Mouse (Mus musculus) C2C12 (cell line): ENCODE data around the gene Ccnl1. TPM values are rescaled to one million over a fixed set of nuclear protein-coding genes. Genes with fewer than 3 reads are reported as not detected.

Source experiments
- H3K27me3 ChIP-seq: one replicate; pipeline ENCODE4 v1.6.1; 2011; ENCODE audit not compliant: control insufficient read depth, insufficient read depth, insufficient read length
- H3K36me3 ChIP-seq: one replicate; pipeline ENCODE4 v1.6.1; 2011; ENCODE audit not compliant: control insufficient read depth, insufficient read depth
- H3K4me3 ChIP-seq: one replicate; pipeline ENCODE4 v1.5.1; 2011; ENCODE audit warnings: mild to moderate bottlenecking, control low read depth; ENCODE audit not compliant: poor library complexity, insufficient read depth, severe bottlenecking
- H3K79me2 ChIP-seq: one replicate; pipeline ENCODE4 v1.6.1; 2011; ENCODE audit not compliant: control insufficient read depth, insufficient read depth
- H3K79me3 ChIP-seq: one replicate; pipeline ENCODE4 v1.6.1; 2011; ENCODE audit warnings: low read depth, control low read depth
- H3ac ChIP-seq: one replicate; pipeline ENCODE3; 2011; ENCODE audit warnings: low read depth; ENCODE audit not compliant: control insufficient read depth, insufficient read length
- CEBPB ChIP-seq: IDR thresholded peaks from one replicate; pipeline ENCODE4 v1.6.1; 2011; ENCODE audit warnings: low read depth, mild to moderate bottlenecking, control low read depth, moderate library complexity
- CTCF ChIP-seq: IDR thresholded peaks from one replicate; pipeline ENCODE4 v1.5.1; 2011; ENCODE audit not compliant: control insufficient read depth, insufficient read depth, insufficient read length
- FOSL1 ChIP-seq: IDR thresholded peaks from one replicate; pipeline ENCODE4 v1.8.0; 2011; ENCODE audit warnings: mild to moderate bottlenecking, low read length; ENCODE audit not compliant: poor library complexity, insufficient read depth, severe bottlenecking
- MAX ChIP-seq: IDR thresholded peaks from one replicate; pipeline ENCODE4 v1.6.1; 2011; ENCODE audit warnings: mild to moderate bottlenecking, control low read depth
- MYOD1 ChIP-seq: IDR thresholded peaks from one replicate; pipeline ENCODE4 v1.6.1; 2011; ENCODE audit warnings: low read depth; ENCODE audit not compliant: control insufficient read depth, insufficient read length
- MYOG ChIP-seq: IDR thresholded peaks from one replicate; pipeline ENCODE4 v1.6.1; 2011; ENCODE audit not compliant: control insufficient read depth, insufficient read length; ENCODE audit errors: extremely low read depth
- USF1 ChIP-seq: IDR thresholded peaks from one replicate; pipeline ENCODE4 v1.6.1; 2011; ENCODE audit warnings: low read depth, mild to moderate bottlenecking, control low read depth, moderate library complexity
- polyA plus RNA-seq: library from polyadenylated mRNA; unstranded; fragments of >200 nt; fragmentation: generic; extraction: Trizol; gene quantifications from one replicate; pipeline ENCODE4 v1.2.1, GENCODE M21; 2012; ENCODE audit warnings: missing spikeins

Gene Ccnl1
- polyA plus RNA-seq, 1 experiment = 12.5 TPM

DNA sequence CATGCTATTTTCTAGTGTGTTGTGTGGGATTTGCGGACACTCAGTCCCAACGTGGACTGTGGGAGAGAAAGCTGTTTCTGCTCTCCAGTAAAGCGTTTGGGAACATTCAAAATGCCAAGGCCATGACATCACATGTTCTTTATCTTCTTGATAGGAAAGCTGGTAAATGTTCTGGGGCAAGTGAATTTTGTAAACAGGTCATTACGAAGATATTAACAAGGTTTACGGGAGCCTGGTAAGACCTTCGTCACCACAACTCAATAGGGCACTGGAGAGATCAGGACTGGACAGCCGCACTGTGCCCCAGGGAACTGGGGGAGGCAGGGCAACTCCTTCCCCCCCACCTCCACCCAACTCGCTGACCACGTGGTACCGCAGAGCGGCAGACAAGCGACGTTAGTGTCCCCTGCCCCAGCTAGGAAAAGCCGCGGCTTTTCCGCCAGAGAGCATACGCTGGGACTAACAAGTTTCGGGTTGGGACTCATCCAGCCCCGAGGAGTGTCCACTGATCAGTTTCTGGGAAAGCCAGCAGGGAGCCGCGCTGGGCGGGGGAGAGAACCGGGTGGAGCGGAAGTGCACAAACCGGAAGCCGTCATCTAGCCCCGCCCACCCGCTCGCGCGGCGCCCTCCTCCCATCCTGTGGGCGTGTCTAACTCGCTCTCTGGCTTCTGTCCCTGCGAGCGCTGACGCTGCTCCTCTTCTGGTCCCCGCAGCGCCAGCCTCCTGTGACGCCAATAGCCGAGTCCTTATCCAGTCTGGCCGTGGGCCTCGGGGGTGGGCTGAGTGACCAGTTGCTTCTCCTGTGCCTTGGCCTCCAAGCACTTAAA, 16.4 kb upstream of the Ccnl1 start:
- Histone ChIP-seq H3K79me3 (no peaks in the 10 kb centered on the region), H3K36me3 (no peaks in the 10 kb centered on the region), H3ac (peak overlapping the region; percentile 76), H3K79me2 (no peaks in the 10 kb centered on the region), H3K4me3 (peak overlapping the region; percentile 32), H3K27me3 (no peaks in the 10 kb centered on the region)
- TF ChIP-seq USF1 (peak; percentile 82), MAX (peak; percentile 96), CEBPB (no peak)

DNA sequence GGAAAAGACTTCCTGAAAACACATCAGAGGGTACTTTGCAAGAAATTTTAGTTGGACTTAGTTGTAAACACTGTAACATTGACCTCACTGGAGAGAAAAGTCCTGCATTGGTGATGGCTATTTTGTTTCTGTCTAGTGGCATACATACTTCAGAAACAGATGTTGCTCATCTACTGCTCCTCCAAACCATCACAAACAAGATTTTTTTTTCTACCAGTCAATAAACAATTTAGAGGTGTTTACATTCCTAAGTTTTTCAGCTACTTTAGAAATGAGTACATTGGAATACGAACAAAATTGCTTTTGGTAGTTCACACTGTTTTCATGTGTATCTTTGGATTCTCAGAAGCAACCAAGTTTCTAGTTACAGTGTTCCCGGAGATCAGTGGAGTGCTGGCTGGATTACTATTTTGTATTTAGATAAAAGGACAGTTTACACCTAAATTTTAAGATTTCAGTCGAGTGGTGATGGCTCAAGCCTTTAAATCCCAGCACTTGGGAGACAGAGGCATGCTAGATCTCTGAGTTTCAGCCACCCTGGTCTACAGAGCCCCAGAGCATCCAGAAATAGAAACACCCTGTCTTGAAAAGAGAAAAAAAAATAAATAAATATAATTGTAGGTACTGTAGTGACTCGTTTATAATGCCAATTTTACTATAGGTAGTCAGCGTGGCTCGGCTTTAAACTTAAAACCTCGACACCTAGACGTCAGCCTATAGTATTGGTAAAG, 15.6 kb upstream of the Ccnl1 start:
- no peaks in the 10 kb centered on the region for H3K79me2 ChIP-seq
- H3K79me3 ChIP-seq = no peaks in the 10 kb centered on the region
- no peaks in the 10 kb centered on the region for H3K27me3 ChIP-seq
- TF ChIP-seq MYOD1 (no peak), CEBPB (no peak), CTCF (no peak), MAX (no peak), MYOG (no peak), FOSL1 (no peak), USF1 (no peak)
- no peaks in the 10 kb centered on the region for H3K36me3 ChIP-seq
- peak overlapping the region; percentile 32 for H3K4me3 ChIP-seq
- H3ac ChIP-seq = peak overlapping the region; percentile 76

DNA sequence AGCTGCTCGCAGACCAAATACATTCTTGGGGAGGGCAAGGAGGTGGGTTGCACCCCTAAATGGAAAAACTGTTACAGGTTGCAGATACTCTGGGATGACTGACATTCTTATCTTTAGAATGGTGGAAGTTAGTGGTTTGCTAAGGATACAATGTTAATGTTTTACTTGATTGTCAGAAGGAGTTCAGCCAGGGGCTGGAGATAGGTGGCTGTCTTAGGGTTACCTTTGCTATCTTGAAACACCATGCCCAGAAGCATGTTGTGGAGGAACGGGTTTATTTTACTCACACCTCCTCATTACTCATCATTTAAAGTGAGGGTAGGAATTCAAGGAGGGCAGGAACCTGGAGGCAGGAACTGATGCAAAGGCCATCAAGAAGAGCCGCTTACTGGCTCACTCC, 11.1 kb upstream of the Ccnl1 start:
- Histone ChIP-seq H3K36me3 (no peaks in the 10 kb centered on the region), H3ac (no peak overlapping the region), H3K27me3 (no peaks in the 10 kb centered on the region), H3K4me3 (no peak overlapping the region), H3K79me3 (no peaks in the 10 kb centered on the region), H3K79me2 (no peaks in the 10 kb centered on the region)
- no peak for TF ChIP-seq CEBPB
- no peak for TF ChIP-seq USF1
- no peak for TF ChIP-seq MYOD1
- TF ChIP-seq MYOG = no peak
- no peak for TF ChIP-seq CTCF
- no peak for TF ChIP-seq MAX
- TF ChIP-seq FOSL1 = no peak

DNA sequence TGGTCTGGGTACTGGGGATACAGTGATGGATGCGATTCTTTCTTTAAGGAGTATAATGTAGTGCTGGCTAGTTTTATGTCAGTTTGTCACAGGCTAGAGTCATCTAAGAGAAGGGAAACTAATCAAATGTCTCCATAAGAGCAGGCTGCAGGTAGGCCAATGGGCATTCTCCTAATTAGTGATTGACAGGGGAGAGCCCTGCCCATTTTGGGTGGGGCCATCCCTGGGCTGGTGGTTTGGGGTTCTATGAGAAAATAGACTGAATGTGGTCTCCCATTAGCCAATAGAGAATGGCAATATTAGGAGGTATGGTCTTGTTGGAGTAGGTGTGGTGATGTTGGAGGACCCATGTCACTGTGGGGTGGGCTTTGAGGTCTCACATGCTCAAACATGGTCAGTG, 8.3 kb upstream of the Ccnl1 start:
- Histone ChIP-seq H3K36me3 (no peaks in the 10 kb centered on the region), H3K27me3 (no peaks in the 10 kb centered on the region), H3K4me3 (no peak overlapping the region), H3ac (no peak overlapping the region), H3K79me2 (no peaks in the 10 kb centered on the region), H3K79me3 (no peaks in the 10 kb centered on the region)
- no peak for TF ChIP-seq FOSL1
- TF ChIP-seq CEBPB = no peak
- no peak for TF ChIP-seq MYOG
- no peak for TF ChIP-seq USF1
- no peak for TF ChIP-seq CTCF
- TF ChIP-seq MYOD1 = no peak
- no peak for TF ChIP-seq MAX

DNA sequence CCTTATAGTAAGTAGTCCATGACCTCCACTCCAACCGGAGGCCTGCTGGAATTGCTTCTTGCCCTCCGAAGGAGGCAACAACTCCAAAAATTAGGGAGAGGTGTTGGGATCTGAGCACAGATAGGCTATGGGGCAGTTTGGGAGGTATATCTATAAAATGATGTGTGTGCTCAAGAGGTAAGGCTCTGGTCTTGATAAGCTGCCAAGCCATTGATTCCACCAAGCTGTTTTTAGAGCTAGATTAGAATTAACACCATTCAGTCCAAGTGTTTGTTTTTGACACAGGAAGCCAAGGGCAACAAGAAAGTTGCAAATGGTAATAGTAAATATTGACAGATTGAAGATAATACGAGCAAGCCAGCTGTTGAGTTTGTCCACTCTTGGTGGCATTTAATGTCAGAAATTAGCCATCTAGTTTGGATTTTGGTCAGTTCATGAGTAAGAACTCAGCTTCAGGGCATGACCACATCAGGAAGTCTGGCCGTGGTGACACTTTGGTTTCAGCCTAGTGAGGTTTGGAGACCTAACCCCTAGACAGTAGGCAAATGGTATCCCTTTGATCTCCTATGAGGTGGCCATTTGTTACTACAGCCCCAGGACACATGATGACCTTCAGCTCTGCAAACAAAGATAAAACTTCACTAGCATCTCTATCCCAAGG, 4.4 kb upstream of the Ccnl1 start:
- peaks cover 12% of the 10 kb centered on the region for H3K79me2 ChIP-seq
- peaks cover under 1% of the 10 kb centered on the region for H3K79me3 ChIP-seq
- TF ChIP-seq MAX (no peak), FOSL1 (no peak), MYOD1 (no peak), CEBPB (no peak), USF1 (no peak), CTCF (no peak), MYOG (no peak)
- no peak overlapping the region for H3K4me3 ChIP-seq
- H3K27me3 ChIP-seq = no peaks in the 10 kb centered on the region
- H3K36me3 ChIP-seq = no peaks in the 10 kb centered on the region
- H3ac ChIP-seq = no peak overlapping the region
